Mouse (Mus musculus): Measurements from ENCODE around the gene Atp1a2.

GRCm38 (mm10) chr1:172300247-172300646, 2.4 kb upstream of the Atp1a2 start:
- TF ChIP-seq ZNF384 (IDR thresholded peaks at IDR 0.05; ENCODE audit: low read depth, low read length) (no peak), MAFK (IDR thresholded peaks at IDR 0.05; ENCODE audit: insufficient read depth, low read depth, low read length) (no peak), ZC3H11A (IDR thresholded peaks at IDR 0.05; ENCODE audit: borderline replicate concordance, low read depth, low read length) (no peak), CHD2 (IDR thresholded peaks at IDR 0.05; ENCODE audit: low read depth, low read length) (no peak)

All from ES-E14 (cell line).